In the genomic region with DNA sequence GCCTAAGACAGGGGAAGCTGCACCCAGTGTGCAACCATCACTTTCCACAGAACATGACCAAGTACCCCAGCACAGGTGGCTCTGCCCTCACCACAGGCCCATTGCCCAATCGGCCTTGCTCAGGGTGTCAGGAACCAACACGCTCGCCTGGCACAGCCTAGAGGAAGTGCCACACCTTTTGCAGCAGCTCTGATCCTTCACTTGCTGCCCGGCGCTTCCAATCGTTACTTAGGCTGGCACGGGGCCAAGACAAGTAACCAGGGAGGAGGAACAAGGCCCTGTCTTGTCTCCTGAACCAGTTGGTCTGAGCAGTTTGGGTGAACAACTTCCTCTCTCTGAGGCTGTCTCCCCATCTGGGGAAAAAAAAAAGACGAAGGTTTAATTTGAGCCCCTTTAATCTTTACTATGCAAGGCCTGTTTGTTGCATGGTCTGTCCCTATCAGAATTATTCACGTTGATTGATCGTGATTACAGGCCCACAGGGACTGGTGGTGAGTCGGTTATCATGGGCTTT, we compare ENCODE assay signal across 8 mouse cellular contexts. TPM values are rescaled to one million over a fixed set of nuclear protein-coding genes. Genes with fewer than 3 reads are reported as not detected.
DNase-seq lines count a peak whose midpoint lies in the region; ATAC-seq lines count a peak whose summit lies in the region.

No protein-coding gene starts in this region.

- no peak overlapping the region for H3K9ac ChIP-seq in embryonic facial prominence, embryonic 14.5 days (ENCODE audit: low read depth, low read length)
- H3K9ac ChIP-seq in midbrain, embryonic 14.5 days (replicated peaks; ENCODE audit: low read length) = no peak overlapping the region

- no peaks in the 10 kb centered on the region for H3K9me3 ChIP-seq in embryonic facial prominence, embryonic 14.5 days (ENCODE audit: control insufficient read depth, low read length)
- H3K9me3 ChIP-seq in midbrain, embryonic 14.5 days (ENCODE audit: control insufficient read depth, low read length) = no peaks in the 10 kb centered on the region

- H3K4me2 ChIP-seq in embryonic facial prominence, embryonic 14.5 days (ENCODE audit: low read depth, low read length) = no peak overlapping the region
- H3K4me2 ChIP-seq in midbrain, embryonic 14.5 days (ENCODE audit: low read length) = no peak overlapping the region

- intact Hi-C loops in gastrocnemius, postnatal 36 days (cut with DNase I) = loop anchor here (5.0 kb wide), 1 partner anchor 106 kb away; the partner anchor contains the start of gene Polr3b

- H3K36me3 ChIP-seq in embryonic facial prominence, embryonic 14.5 days (ENCODE audit: control insufficient read depth, insufficient read depth, low read length) = no peaks in the 10 kb centered on the region
- H3K36me3 ChIP-seq in midbrain, embryonic 14.5 days (ENCODE audit: control insufficient read depth, insufficient read depth, low read length) = no peaks in the 10 kb centered on the region

- H3K27ac ChIP-seq in embryonic facial prominence, embryonic 14.5 days (replicated peaks; ENCODE audit: low read depth, low read length) = no peak overlapping the region
- H3K27ac ChIP-seq in midbrain, embryonic 14.5 days (replicated peaks; ENCODE audit: low read depth, low read length) = no peak overlapping the region

- H3K4me1 ChIP-seq in embryonic facial prominence, embryonic 14.5 days (ENCODE audit: control insufficient read depth, insufficient read depth, low read length) = no peaks in the 10 kb centered on the region
- no peaks in the 10 kb centered on the region for H3K4me1 ChIP-seq in midbrain, embryonic 14.5 days (ENCODE audit: control insufficient read depth, insufficient read depth, low read length)

- H3K27me3 ChIP-seq in embryonic facial prominence, embryonic 14.5 days (replicated peaks; ENCODE audit: control insufficient read depth, insufficient read depth, low read length) = no peaks in the 10 kb centered on the region
- H3K27me3 ChIP-seq in midbrain, embryonic 14.5 days (ENCODE audit: control insufficient read depth, insufficient read depth, low read length) = no peaks in the 10 kb centered on the region

- no peak overlapping the region for H3K4me3 ChIP-seq in embryonic facial prominence, embryonic 14.5 days (ENCODE audit: low read depth, low read length)
- H3K4me3 ChIP-seq in midbrain, embryonic 14.5 days (replicated peaks; ENCODE audit: low read depth, low read length) = no peak overlapping the region

- DNase-seq in gastrocnemius, adult 18-20 months (ENCODE audit: low spot score) = peak; percentile 25
- no peak for DNase-seq in gastrocnemius, postnatal 36 days
- peak; percentile 91 for DNase-seq in 416B (ENCODE audit: low read depth)
- DNase-seq in embryonic facial prominence, embryonic 14.5 days (ENCODE audit: low spot score) = peak; percentile 78
- peak; percentile 42 for DNase-seq in kidney, postnatal 14 days
- DNase-seq in midbrain, embryonic 14.5 days = peak; percentile 37
- DNase-seq in urinary bladder, adult 2 months (ENCODE audit: low spot score) = peak; percentile 46
- no peak for DNase-seq in right cerebral cortex, adult 2 months (ENCODE audit: low spot score in 2 of 2)

- peak; percentile 80 for ATAC-seq in embryonic facial prominence, embryonic 14.5 days (ENCODE audit: low read depth)
- no peak for ATAC-seq in midbrain, embryonic 14.5 days (ENCODE audit: low FRiP score, low TSS enrichment)

- WGBS in embryonic facial prominence, embryonic 14.5 days = 48% methylated on average over 11 of the region's 11 CpGs
- 64% methylated on average over 11 of the region's 11 CpGs for WGBS in midbrain, embryonic 14.5 days

RNA-seq across cellular contexts. Expression of gene Ckap4, which starts 17.4 kb away (rescaled TPM):
- 1 to 10 TPM; 5.7 to 8.4 TPM for total RNA-seq in gastrocnemius, adult 18-20 months (2021)
- 10 to 100 TPM; 12.7 to 13.8 TPM for total RNA-seq in gastrocnemius, postnatal 36 days (2021)
- 193 and 203 TPM in 2 replicates for polyA plus RNA-seq in embryonic facial prominence, embryonic 14.5 days (2014; fragmentation: Nextera tagmentation; extraction: Ambion mirVana)
- polyA plus RNA-seq in midbrain, embryonic 14.5 days (2014; fragmentation: Nextera tagmentation; extraction: Ambion mirVana) = 57.2 and 71.5 TPM in 2 replicates
- polyA plus RNA-seq in urinary bladder, adult 2 months (2012; rRNA removed) = 43.0 and 45.3 TPM in 2 replicates

RNA-seq across cellular contexts. Expression of gene Tcp11l2, which starts 60.0 kb away (rescaled TPM):
- 10 to 100 TPM; 35.9 to 52.2 TPM for total RNA-seq in gastrocnemius, adult 18-20 months (2021)
- 10 to 100 TPM; 55.9 to 65.8 TPM for total RNA-seq in gastrocnemius, postnatal 36 days (2021)
- polyA plus RNA-seq in embryonic facial prominence, embryonic 14.5 days (2014; fragmentation: Nextera tagmentation; extraction: Ambion mirVana) = 19.9 and 20.3 TPM in 2 replicates
- 17.3 and 22.1 TPM in 2 replicates for polyA plus RNA-seq in midbrain, embryonic 14.5 days (2014; fragmentation: Nextera tagmentation; extraction: Ambion mirVana)
- 28.7 and 30.1 TPM in 2 replicates for polyA plus RNA-seq in urinary bladder, adult 2 months (2012; rRNA removed)

Comparison
In these comparisons a context has a peak if more than half of its experiments do, and no peak if none do; other contexts are left out.
1. DNase-seq: peak in gastrocnemius, adult 18-20 months (single experiment), 416B (single experiment), embryonic facial prominence, embryonic 14.5 days (single experiment), kidney, postnatal 14 days (single experiment), midbrain, embryonic 14.5 days (single experiment) and urinary bladder, adult 2 months (single experiment); none in gastrocnemius, postnatal 36 days (0 of 2) and right cerebral cortex, adult 2 months (0 of 2).